Mouse (Mus musculus): ENCODE measurements around the gene Cmip. TPM values are rescaled to one million over a fixed set of nuclear protein-coding genes. Genes with fewer than 3 reads are reported as not detected.

Cmip gene
- polyA plus RNA-seq, 1 experiment from 2014 or later: 10.5 TPM

- Histone ChIP-seq H3K4me2 (no peak overlapping the region), H3K27ac (ENCODE audit: poor library complexity, severe bottlenecking) (no peak overlapping the region), H3K27me3 (replicated peaks) (no peaks in the 10 kb centered on the region), H3K4me1 (replicated peaks) (peaks cover 15% of the 10 kb centered on the region), H3K9me3 (replicated peaks) (peaks cover 4% of the 10 kb centered on the region; the same call in 1 of the 2 replicates), H3K4me3 (no peak overlapping the region), H3K9ac (no peak overlapping the region), H3K36me3 (no peaks in the 10 kb centered on the region)
- ATAC-seq (ENCODE audit: insufficient number of reproducible peaks, low FRiP score): no peak
- WGBS: 25% methylated on average over 3 of the region's 3 CpGs
These were observed 214.3 kb downstream of the Cmip start for GRCm38 (mm10) chr8:117471174-117471573.

GRCm38 (mm10) chr8:117471655-117472054 lies 214.8 kb downstream of the Cmip start:
- no peak for ATAC-seq (ENCODE audit: insufficient number of reproducible peaks, low FRiP score)
- Histone ChIP-seq H3K4me3 (no peak overlapping the region), H3K4me2 (no peak overlapping the region), H3K27me3 (replicated peaks) (no peaks in the 10 kb centered on the region), H3K9ac (no peak overlapping the region), H3K27ac (ENCODE audit: poor library complexity, severe bottlenecking) (no peak overlapping the region), H3K9me3 (replicated peaks) (peaks cover 4% of the 10 kb centered on the region; the same call in 1 of the 2 replicates), H3K36me3 (no peaks in the 10 kb centered on the region), H3K4me1 (replicated peaks) (peaks cover 15% of the 10 kb centered on the region)
- WGBS: 67% methylated on average over 9 of the region's 9 CpGs

GRCm38 (mm10) chr8:117472332-117472731 lies 215.5 kb downstream of the Cmip start:
- no peak for ATAC-seq (ENCODE audit: insufficient number of reproducible peaks, low FRiP score)
- no peak overlapping the region for H3K9ac ChIP-seq
- no peaks in the 10 kb centered on the region for H3K36me3 ChIP-seq
- WGBS: 91% methylated on average over 4 of the region's 4 CpGs
- no peaks in the 10 kb centered on the region for H3K27me3 ChIP-seq (replicated peaks)
- no peak overlapping the region for H3K27ac ChIP-seq (ENCODE audit: poor library complexity, severe bottlenecking)
- peaks cover 15% of the 10 kb centered on the region for H3K4me1 ChIP-seq (replicated peaks)
- H3K4me3 ChIP-seq: no peak overlapping the region
- peaks cover 4% of the 10 kb centered on the region; the same call in 1 of the 2 replicates for H3K9me3 ChIP-seq (replicated peaks)
- H3K4me2 ChIP-seq: no peak overlapping the region

GRCm38 (mm10) chr8:117474944-117475343 lies 218.1 kb downstream of the Cmip start:
- Histone ChIP-seq H3K36me3 (no peaks in the 10 kb centered on the region), H3K27me3 (replicated peaks) (no peaks in the 10 kb centered on the region), H3K4me3 (no peak overlapping the region), H3K4me1 (replicated peaks) (peaks cover 9% of the 10 kb centered on the region), H3K9ac (no peak overlapping the region), H3K4me2 (no peak overlapping the region), H3K27ac (ENCODE audit: poor library complexity, severe bottlenecking) (no peak overlapping the region), H3K9me3 (replicated peaks) (peaks cover 10% of the 10 kb centered on the region)
- peak; percentile 47; the same call in 1 of the 2 replicates for ATAC-seq (ENCODE audit: insufficient number of reproducible peaks, low FRiP score)
- 1% methylated on average over 5 of the region's 5 CpGs for WGBS

- no peak overlapping the region for H3K4me2 ChIP-seq
- H3K27ac ChIP-seq (ENCODE audit: poor library complexity, severe bottlenecking): no peak overlapping the region
- 68% methylated on average over 7 of the region's 7 CpGs for WGBS
- H3K4me1 ChIP-seq (replicated peaks): peaks cover 2% of the 10 kb centered on the region; the same call in 1 of the 2 replicates
- no peak overlapping the region for H3K9ac ChIP-seq
- peaks cover 13% of the 10 kb centered on the region for H3K9me3 ChIP-seq (replicated peaks)
- ATAC-seq (ENCODE audit: insufficient number of reproducible peaks, low FRiP score): no peak
- H3K4me3 ChIP-seq: no peak overlapping the region
- no peaks in the 10 kb centered on the region for H3K36me3 ChIP-seq
- H3K27me3 ChIP-seq (replicated peaks): no peaks in the 10 kb centered on the region
These were observed 219.0 kb downstream of the Cmip start for GRCm38 (mm10) chr8:117475819-117476218.

- no peaks in the 10 kb centered on the region for H3K4me1 ChIP-seq (replicated peaks)
- H3K27ac ChIP-seq (ENCODE audit: poor library complexity, severe bottlenecking): no peak overlapping the region
- no peaks in the 10 kb centered on the region for H3K27me3 ChIP-seq (replicated peaks)
- ATAC-seq (ENCODE audit: insufficient number of reproducible peaks, low FRiP score): no peak
- peaks cover 11% of the 10 kb centered on the region for H3K9me3 ChIP-seq (replicated peaks)
- no peak overlapping the region for H3K4me3 ChIP-seq
- H3K9ac ChIP-seq: no peak overlapping the region
- H3K36me3 ChIP-seq: no peaks in the 10 kb centered on the region
- H3K4me2 ChIP-seq: no peak overlapping the region
These were observed 221.2 kb downstream of the Cmip start for GRCm38 (mm10) chr8:117478082-117478481.

GRCm38 (mm10) chr8:117479996-117480395 lies 223.1 kb downstream of the Cmip start:
- ATAC-seq (ENCODE audit: insufficient number of reproducible peaks, low FRiP score): no peak
- peaks cover 10% of the 10 kb centered on the region for H3K9me3 ChIP-seq (replicated peaks)
- WGBS: 91% methylated on average over 9 of the region's 9 CpGs
- H3K9ac ChIP-seq: no peak overlapping the region
- no peaks in the 10 kb centered on the region for H3K27me3 ChIP-seq (replicated peaks)
- no peak overlapping the region for H3K4me2 ChIP-seq
- H3K36me3 ChIP-seq: no peaks in the 10 kb centered on the region
- no peak overlapping the region for H3K27ac ChIP-seq (ENCODE audit: poor library complexity, severe bottlenecking)
- no peak overlapping the region for H3K4me3 ChIP-seq
- no peaks in the 10 kb centered on the region for H3K4me1 ChIP-seq (replicated peaks)

- no peak overlapping the region for H3K4me3 ChIP-seq
- H3K36me3 ChIP-seq: no peaks in the 10 kb centered on the region
- no peaks in the 10 kb centered on the region for H3K27me3 ChIP-seq (replicated peaks)
- H3K9me3 ChIP-seq (replicated peaks): peaks cover 10% of the 10 kb centered on the region
- no peaks in the 10 kb centered on the region for H3K4me1 ChIP-seq (replicated peaks)
- H3K27ac ChIP-seq (ENCODE audit: poor library complexity, severe bottlenecking): no peak overlapping the region
- 75% methylated on average over 5 of the region's 5 CpGs for WGBS
- no peak for ATAC-seq (ENCODE audit: insufficient number of reproducible peaks, low FRiP score)
- no peak overlapping the region for H3K4me2 ChIP-seq
- H3K9ac ChIP-seq: no peak overlapping the region
These were observed 223.7 kb downstream of the Cmip start for GRCm38 (mm10) chr8:117480516-117480915.

- H3K9me3 ChIP-seq (replicated peaks): peaks cover 10% of the 10 kb centered on the region
- ATAC-seq (ENCODE audit: insufficient number of reproducible peaks, low FRiP score): no peak
- H3K4me1 ChIP-seq (replicated peaks): no peaks in the 10 kb centered on the region
- H3K9ac ChIP-seq: no peak overlapping the region
- no peak overlapping the region for H3K4me3 ChIP-seq
- H3K27me3 ChIP-seq (replicated peaks): no peaks in the 10 kb centered on the region
- H3K36me3 ChIP-seq: no peaks in the 10 kb centered on the region
- WGBS: 72% methylated on average over 5 of the region's 5 CpGs
- H3K4me2 ChIP-seq: no peak overlapping the region
- H3K27ac ChIP-seq (ENCODE audit: poor library complexity, severe bottlenecking): no peak overlapping the region
These were observed 225.0 kb downstream of the Cmip start for GRCm38 (mm10) chr8:117481830-117482229.

- H3K4me3 ChIP-seq: no peak overlapping the region
- no peaks in the 10 kb centered on the region for H3K4me1 ChIP-seq (replicated peaks)
- no peaks in the 10 kb centered on the region for H3K36me3 ChIP-seq
- no peak overlapping the region for H3K4me2 ChIP-seq
- 79% methylated on average over 8 of the region's 8 CpGs for WGBS
- H3K27ac ChIP-seq (ENCODE audit: poor library complexity, severe bottlenecking): no peak overlapping the region
- no peak for ATAC-seq (ENCODE audit: insufficient number of reproducible peaks, low FRiP score)
- no peaks in the 10 kb centered on the region for H3K27me3 ChIP-seq (replicated peaks)
- peaks cover 5% of the 10 kb centered on the region for H3K9me3 ChIP-seq (replicated peaks)
- H3K9ac ChIP-seq: no peak overlapping the region
These were observed 227.9 kb downstream of the Cmip start for GRCm38 (mm10) chr8:117484731-117485130.

- Histone ChIP-seq H3K27ac (ENCODE audit: poor library complexity, severe bottlenecking) (no peak overlapping the region), H3K4me3 (no peak overlapping the region), H3K4me1 (replicated peaks) (no peaks in the 10 kb centered on the region), H3K9me3 (replicated peaks) (no peaks in the 10 kb centered on the region), H3K27me3 (replicated peaks) (no peaks in the 10 kb centered on the region), H3K4me2 (no peak overlapping the region), H3K36me3 (no peaks in the 10 kb centered on the region), H3K9ac (no peak overlapping the region)
- ATAC-seq (ENCODE audit: insufficient number of reproducible peaks, low FRiP score): no peak
- 73% methylated on average over 1 of the region's 1 CpGs for WGBS
These were observed 228.5 kb downstream of the Cmip start for GRCm38 (mm10) chr8:117485316-117485715.

- Histone ChIP-seq H3K4me2 (no peak overlapping the region), H3K27me3 (replicated peaks) (0 out of 2 replicates have a peak, but pooled peaks cover 2% of the 10 kb centered on the region), H3K9me3 (replicated peaks) (no peaks in the 10 kb centered on the region), H3K36me3 (no peaks in the 10 kb centered on the region), H3K9ac (no peak overlapping the region), H3K4me1 (replicated peaks) (0 out of 2 replicates have a peak, but pooled peaks cover 3% of the 10 kb centered on the region), H3K27ac (ENCODE audit: poor library complexity, severe bottlenecking) (no peak overlapping the region), H3K4me3 (no peak overlapping the region)
- no peak for ATAC-seq (ENCODE audit: insufficient number of reproducible peaks, low FRiP score)
- WGBS: 78% methylated on average over 10 of the region's 10 CpGs
These were observed 231.6 kb downstream of the Cmip start for GRCm38 (mm10) chr8:117488246-117489005.

Data from heart, embryonic 12.5 days (tissue).